In the genomic region with DNA sequence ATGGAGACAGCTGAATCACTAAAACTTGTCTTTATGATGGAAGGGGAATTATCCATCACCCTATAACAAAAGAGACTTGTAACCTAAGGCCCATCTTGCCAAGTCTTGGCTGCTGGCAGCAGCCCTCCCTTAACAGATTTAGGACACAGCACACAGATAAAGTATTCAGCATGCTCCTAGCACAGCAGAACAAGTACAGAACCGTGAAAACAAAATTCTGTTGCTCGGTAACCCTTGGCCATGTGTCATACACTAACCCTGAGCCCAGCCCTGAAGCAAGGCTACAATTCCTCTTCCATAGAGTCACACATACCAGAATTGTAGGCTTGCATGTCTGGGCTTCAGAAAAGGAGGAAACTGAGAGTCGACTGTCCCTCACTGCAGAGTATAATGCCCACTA, we compare ENCODE assay signal across 23 mouse cellular contexts.
DNase-seq lines count a peak whose midpoint lies in the region; ATAC-seq and TF ChIP-seq lines count a peak whose summit lies in the region.
"Had no signal": no experiment of that assay in that cellular context is flagged by ENCODE, and none has a peak within 500 bp of the region (broad histone marks: within the 10 kb centered on the region; RNA-seq: fewer than 3 reads in every experiment).

No protein-coding gene starts in this region.

- peak; percentile 15 for DNase-seq in gastrocnemius, adult 2 months
- DNase-seq in gastrocnemius, adult 8-10 months (ENCODE audit: low spot score in 2 of 2): no peak
- DNase-seq in limb, embryonic 10.5 days (ENCODE audit: low spot score): no peak
- peak; percentile 1 to 25 for DNase-seq in adrenal gland, postnatal 36 days
- DNase-seq in skeletal muscle tissue, adult 2 months (ENCODE audit: low read depth, low spot score): peak; percentile 0
- DNase-seq: cerebellum, adult 11 months; heart, postnatal 4 days; kidney, postnatal 36 days; layer of hippocampus, adult 9-11 months; spleen, adult 18-20 months; thymus, postnatal 36 days had no signal

- WGBS in limb, embryonic 13.5 days: 79% methylated on average over 3 of the region's 3 CpGs
- 86% methylated on average over 3 of the region's 3 CpGs for WGBS in limb, embryonic 10.5 days
- WGBS in forebrain, embryonic 12.5 days: 85% methylated on average over 3 of the region's 3 CpGs

- H3K9ac ChIP-seq in limb, embryonic 13.5 days: no peak overlapping the region
- no peak overlapping the region for H3K9ac ChIP-seq in forebrain, embryonic 12.5 days
- H3K9ac ChIP-seq: embryonic facial prominence, embryonic 12.5 days; forebrain, embryonic 15.5 days; heart, embryonic 15.5 days; limb, embryonic 12.5 days; liver, embryonic 15.5 days; midbrain, embryonic 13.5 days; neural tube, embryonic 13.5 days had no signal

- H3K27ac ChIP-seq in gastrocnemius, adult 2 months: no peak overlapping the region
- no peak overlapping the region for H3K27ac ChIP-seq in limb, embryonic 13.5 days
- no peak overlapping the region for H3K27ac ChIP-seq in limb, embryonic 10.5 days
- H3K27ac ChIP-seq in forebrain, embryonic 12.5 days: no peak overlapping the region
- H3K27ac ChIP-seq: embryonic facial prominence, embryonic 12.5 days; forebrain, embryonic 15.5 days; heart, embryonic 15.5 days; limb, embryonic 12.5 days; liver, embryonic 15.5 days; midbrain, embryonic 13.5 days; neural tube, embryonic 13.5 days had no signal

- intact Hi-C loops in gastrocnemius, adult 2 months (cut with DNase I): no loop called here

- no peaks in the 10 kb centered on the region for H3K27me3 ChIP-seq in limb, embryonic 13.5 days
- H3K27me3 ChIP-seq in limb, embryonic 10.5 days (ENCODE audit: low read depth, poor library complexity, severe bottlenecking): no peaks in the 10 kb centered on the region
- no peaks in the 10 kb centered on the region for H3K27me3 ChIP-seq in forebrain, embryonic 12.5 days
- H3K27me3 ChIP-seq: embryonic facial prominence, embryonic 12.5 days; forebrain, embryonic 15.5 days; heart, embryonic 15.5 days; limb, embryonic 12.5 days; liver, embryonic 15.5 days; midbrain, embryonic 13.5 days; neural tube, embryonic 13.5 days had no signal

- H3K4me2 ChIP-seq in limb, embryonic 13.5 days (replicated peaks): no peak overlapping the region
- H3K4me2 ChIP-seq in forebrain, embryonic 12.5 days: no peak overlapping the region
- H3K4me2 ChIP-seq: embryonic facial prominence, embryonic 12.5 days; forebrain, embryonic 15.5 days; heart, embryonic 15.5 days; limb, embryonic 12.5 days; liver, embryonic 15.5 days; midbrain, embryonic 13.5 days; neural tube, embryonic 13.5 days had no signal

- H3K4me3 ChIP-seq in gastrocnemius, adult 2 months: no peak overlapping the region
- no peak overlapping the region for H3K4me3 ChIP-seq in limb, embryonic 13.5 days
- no peak overlapping the region for H3K4me3 ChIP-seq in limb, embryonic 10.5 days
- no peak overlapping the region for H3K4me3 ChIP-seq in forebrain, embryonic 12.5 days (replicated peaks)
- H3K4me3 ChIP-seq: embryonic facial prominence, embryonic 12.5 days; forebrain, embryonic 15.5 days; heart, embryonic 15.5 days; limb, embryonic 12.5 days; liver, embryonic 15.5 days; midbrain, embryonic 13.5 days; neural tube, embryonic 13.5 days had no signal

- H3K36me3 ChIP-seq in limb, embryonic 13.5 days: no peaks in the 10 kb centered on the region
- H3K36me3 ChIP-seq in limb, embryonic 10.5 days: no peaks in the 10 kb centered on the region
- no peaks in the 10 kb centered on the region for H3K36me3 ChIP-seq in forebrain, embryonic 12.5 days (replicated peaks)
- H3K36me3 ChIP-seq: embryonic facial prominence, embryonic 12.5 days; forebrain, embryonic 15.5 days; heart, embryonic 15.5 days; limb, embryonic 12.5 days; liver, embryonic 15.5 days; midbrain, embryonic 13.5 days; neural tube, embryonic 13.5 days had no signal

- ATAC-seq in limb, embryonic 13.5 days (ENCODE audit: low FRiP score, low read depth): peak; percentile 61
- no peak for ATAC-seq in forebrain, embryonic 12.5 days (ENCODE audit: low FRiP score)
- ATAC-seq: activated CD4-positive, CD25-positive, alpha-beta regulatory T cell, adult 4 months; forebrain, embryonic 15.5 days; intestine, embryonic 16.5 days; lung, postnatal 0 days; midbrain, embryonic 13.5 days had no signal

- TF ChIP-seq CTCF in gastrocnemius, adult 2 months (IDR thresholded peaks at IDR 0.05): no peak

- no peaks in the 10 kb centered on the region for H3K9me3 ChIP-seq in limb, embryonic 13.5 days
- H3K9me3 ChIP-seq in limb, embryonic 10.5 days (replicated peaks): no peaks in the 10 kb centered on the region
- H3K9me3 ChIP-seq in forebrain, embryonic 12.5 days: no peaks in the 10 kb centered on the region
- H3K9me3 ChIP-seq: embryonic facial prominence, embryonic 12.5 days; forebrain, embryonic 15.5 days; heart, embryonic 15.5 days; limb, embryonic 12.5 days; liver, embryonic 15.5 days; midbrain, embryonic 13.5 days; neural tube, embryonic 13.5 days had no signal

- no peaks in the 10 kb centered on the region for H3K4me1 ChIP-seq in limb, embryonic 13.5 days
- no peaks in the 10 kb centered on the region for H3K4me1 ChIP-seq in limb, embryonic 10.5 days
- H3K4me1 ChIP-seq in forebrain, embryonic 12.5 days: no peaks in the 10 kb centered on the region
- H3K4me1 ChIP-seq: embryonic facial prominence, embryonic 12.5 days; forebrain, embryonic 15.5 days; heart, embryonic 15.5 days; limb, embryonic 12.5 days; liver, embryonic 15.5 days; midbrain, embryonic 13.5 days; neural tube, embryonic 13.5 days had no signal

Comparison
In these comparisons a context has a peak if more than half of its experiments do, and no peak if none do; other contexts are left out.
1. DNase-seq: peak in gastrocnemius, adult 2 months (single experiment), adrenal gland, postnatal 36 days (2 of 2) and skeletal muscle tissue, adult 2 months (single experiment); none in gastrocnemius, adult 8-10 months (0 of 2) and limb, embryonic 10.5 days (single experiment).